Mouse (Mus musculus): ENCODE measurements around the gene Cep295nl.

GRCm38 (mm10) chr11:118346395-118347096 is 4.2 kb upstream of the Cep295nl start:
- TF ChIP-seq POLR2A (IDR thresholded peaks at IDR 0.05; ENCODE audit: borderline replicate concordance, extremely low read depth, insufficient read depth, insufficient read length, poor library complexity, severe bottlenecking) (no peak), CTCF (IDR thresholded peaks at IDR 0.05; ENCODE audit: borderline replicate concordance, extremely low read depth, insufficient read depth, insufficient read length) (no peak; the same call in 1 of the 2 replicates)

Data from brain, embryonic 14.5 days (tissue).